Mouse (Mus musculus) kidney, adult 2 months (tissue): ENCODE results near the gene Efcab8. TPM values are rescaled to one million over a fixed set of nuclear protein-coding genes. Genes with fewer than 3 reads are reported as not detected.

ENCODE experiments used
- DNase-seq: peaks from one replicate; pipeline ENCODE4 v3.0.0; 2021
- H3K27ac ChIP-seq: fragments of 200-500 bp; 2 replicates; pipeline ENCODE4 v1.5.1; 2012; ENCODE audit warnings: low read depth, low read length, control low read depth, inconsistent platforms; ENCODE audit not compliant: insufficient read depth
- H3K27me3 ChIP-seq: fragments of 200-500 bp; replicated peaks from 2 replicates; pipeline ENCODE4 v1.6.1; 2012; ENCODE audit warnings: mild to moderate bottlenecking, moderate library complexity, low read length, inconsistent platforms; ENCODE audit not compliant: control insufficient read depth, insufficient read depth
- H3K36me3 ChIP-seq: fragments of 200-500 bp; 2 replicates; pipeline ENCODE4 v1.6.1; 2012; ENCODE audit warnings: mild to moderate bottlenecking, moderate library complexity, low read length, inconsistent platforms; ENCODE audit not compliant: control insufficient read depth, insufficient read depth
- H3K4me1 ChIP-seq: fragments of 200-500 bp; 2 replicates; pipeline ENCODE4 v1.6.1; 2011; ENCODE audit warnings: low read length; ENCODE audit not compliant: control insufficient read depth, insufficient read depth
- H3K4me3 ChIP-seq: fragments of 200-500 bp; 2 replicates; pipeline ENCODE4 v1.5.1; 2011; ENCODE audit warnings: mild to moderate bottlenecking, low read depth, low read length, control low read depth; ENCODE audit not compliant: insufficient read depth
- CTCF ChIP-seq: fragments of 200-500 bp; conservative IDR thresholded peaks from 2 replicates; pipeline ENCODE4 v1.5.1; 2011; ENCODE audit warnings: low read depth, mild to moderate bottlenecking, control low read depth, low read length, moderate library complexity, mixed read lengths; ENCODE audit not compliant: insufficient read depth, insufficient read length
- POLR2A ChIP-seq: fragments of 200-500 bp; IDR thresholded peaks from one replicate; pipeline ENCODE4 v1.6.1; 2011; ENCODE audit warnings: low read depth, low read length, control low read depth
- WGBS: fragments of 180-500 bp; shearing (Covaris S2); methylation state at CpG from one replicate; pipeline ENCODE4 v1.1.7; 2018; 5-methylcytosine and 5-hydroxymethylcytosine counted together
- polyA plus RNA-seq: library from polyadenylated mRNA; depleted of rRNA; stranded (reverse); fragments of >200 nt; gene quantifications from 2 replicates; pipeline ENCODE4 v1.2.3, GENCODE M21; 2012

The Efcab8 gene
- polyA plus RNA-seq, 1 experiment, result 0.20 TPM

DNA sequence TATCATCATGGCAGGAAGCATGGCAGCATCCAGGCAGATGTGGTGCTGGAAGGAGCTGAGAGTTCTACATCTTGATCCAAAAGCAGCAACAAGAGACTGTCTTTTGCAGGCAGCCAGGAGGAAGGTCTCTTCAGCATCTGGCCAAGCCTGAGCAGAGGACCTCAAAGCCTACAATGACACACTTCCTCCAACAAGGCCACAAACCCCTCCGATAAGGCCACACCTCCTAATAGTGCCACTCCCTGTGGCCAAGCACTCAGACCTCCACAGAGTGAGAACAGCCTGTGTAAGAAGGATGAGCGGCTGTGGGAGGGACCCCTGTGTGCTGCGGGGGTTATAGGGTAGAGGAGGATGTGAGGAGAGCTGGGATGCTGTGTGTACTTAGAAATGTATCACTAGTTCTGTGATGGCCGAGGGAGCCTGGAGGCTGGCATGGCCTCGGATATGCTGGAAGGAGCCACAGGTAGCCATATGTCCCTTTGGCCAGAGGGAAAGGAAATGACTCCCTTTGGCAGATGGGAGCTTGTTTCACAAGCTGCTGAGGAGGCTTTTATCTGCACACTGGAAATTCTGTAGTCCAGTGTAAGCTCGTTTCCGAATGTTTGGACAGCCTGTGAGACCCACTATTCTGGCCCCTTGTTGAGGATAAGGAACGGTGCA lies 47.6 kb downstream of the Efcab8 start:
- TF ChIP-seq CTCF (no peak), POLR2A (no peak)
- Histone ChIP-seq H3K4me1 (no peaks in the 10 kb centered on the region), H3K4me3 (no peak overlapping the region), H3K27ac (no peak overlapping the region), H3K27me3 (no peaks in the 10 kb centered on the region), H3K36me3 (no peaks in the 10 kb centered on the region)
- WGBS, result 65% methylated on average over 8 of the region's 8 CpGs
- DNase-seq, result no peak

- no peak for DNase-seq
- H3K27ac ChIP-seq, result no peak overlapping the region
- TF ChIP-seq CTCF (no peak), POLR2A (no peak)
- H3K27me3 ChIP-seq, result no peaks in the 10 kb centered on the region
- H3K4me1 ChIP-seq, result no peaks in the 10 kb centered on the region
- no peaks in the 10 kb centered on the region for H3K36me3 ChIP-seq
- WGBS, result 78% methylated on average over 7 of the region's 7 CpGs
- H3K4me3 ChIP-seq, result no peak overlapping the region
Observed at GRCm38 (mm10) chr2:153828704-153829103, 49.0 kb downstream of the Efcab8 start.

GRCm38 (mm10) chr2:153833291-153833690 lies 53.6 kb downstream of the Efcab8 start:
- no peaks in the 10 kb centered on the region for H3K27me3 ChIP-seq
- no peak overlapping the region for H3K4me3 ChIP-seq
- no peak overlapping the region for H3K27ac ChIP-seq
- no peaks in the 10 kb centered on the region for H3K4me1 ChIP-seq
- TF ChIP-seq CTCF (no peak), POLR2A (no peak)
- no peak for DNase-seq
- H3K36me3 ChIP-seq, result no peaks in the 10 kb centered on the region
- 86% methylated on average over 8 of the region's 8 CpGs for WGBS

DNA sequence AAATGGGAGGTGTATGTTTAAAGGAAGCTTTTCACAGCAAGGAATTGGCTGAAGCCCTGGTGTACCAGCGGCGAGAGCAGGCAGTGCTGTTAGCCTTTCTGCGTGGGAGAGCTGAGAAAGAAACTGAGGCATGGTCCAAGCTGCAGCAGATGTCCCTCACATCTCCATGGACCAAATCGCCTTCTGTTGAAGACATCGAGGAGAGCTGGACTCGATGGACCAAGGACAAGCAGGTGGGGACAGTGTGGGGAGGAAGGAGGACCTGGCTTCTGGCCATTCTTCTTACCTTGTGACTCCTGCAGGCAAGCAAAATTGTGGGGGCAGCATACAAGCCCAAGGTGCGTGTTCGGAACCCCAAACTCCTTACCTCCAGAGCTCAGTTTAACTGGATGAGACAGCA lies 63.1 kb downstream of the Efcab8 start:
- Histone ChIP-seq H3K4me3 (no peak overlapping the region), H3K36me3 (no peaks in the 10 kb centered on the region), H3K4me1 (no peaks in the 10 kb centered on the region), H3K27me3 (no peaks in the 10 kb centered on the region), H3K27ac (no peak overlapping the region)
- no peak for DNase-seq
- 75% methylated on average over 8 of the region's 8 CpGs for WGBS
- TF ChIP-seq POLR2A (no peak), CTCF (no peak)

DNA sequence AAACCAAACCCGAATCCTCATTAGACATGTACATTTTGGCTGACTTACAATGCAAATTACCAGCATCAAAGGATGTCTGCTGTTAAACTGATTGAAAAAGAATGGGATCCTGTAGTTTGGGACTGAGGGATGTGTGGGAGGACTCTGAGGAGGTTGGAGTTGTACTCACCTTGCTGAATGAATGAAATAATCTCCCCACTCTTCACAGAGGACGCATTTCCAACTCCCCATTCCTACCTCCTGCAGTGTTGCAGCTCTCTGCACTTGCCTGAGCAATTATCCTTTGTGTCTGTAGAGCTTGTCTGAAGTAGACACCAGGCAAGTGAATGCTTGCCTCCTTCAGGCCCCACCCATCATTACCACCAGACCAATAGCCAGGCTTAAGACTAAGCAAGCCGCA lies 68.7 kb downstream of the Efcab8 start:
- no peaks in the 10 kb centered on the region for H3K27me3 ChIP-seq
- no peaks in the 10 kb centered on the region for H3K36me3 ChIP-seq
- no peaks in the 10 kb centered on the region for H3K4me1 ChIP-seq
- no peak for TF ChIP-seq CTCF
- no peak for TF ChIP-seq POLR2A
- 57% methylated on average over 3 of the region's 3 CpGs for WGBS
- no peak overlapping the region for H3K27ac ChIP-seq
- no peak for DNase-seq
- no peak overlapping the region for H3K4me3 ChIP-seq

GRCm38 (mm10) chr2:153850351-153851029 lies 70.8 kb downstream of the Efcab8 start:
- WGBS, result 90% methylated on average over 6 of the region's 6 CpGs
- TF ChIP-seq POLR2A, result no peak
- TF ChIP-seq CTCF, result peak; percentile 59
- H3K4me1 ChIP-seq, result no peaks in the 10 kb centered on the region
- H3K27me3 ChIP-seq, result no peaks in the 10 kb centered on the region
- H3K27ac ChIP-seq, result no peak overlapping the region
- no peak overlapping the region for H3K4me3 ChIP-seq
- no peaks in the 10 kb centered on the region for H3K36me3 ChIP-seq
- no peak for DNase-seq

GRCm38 (mm10) chr2:153851030-153851360 lies 71.3 kb downstream of the Efcab8 start:
- Histone ChIP-seq H3K27ac (no peak overlapping the region), H3K4me3 (no peak overlapping the region), H3K36me3 (no peaks in the 10 kb centered on the region), H3K4me1 (no peaks in the 10 kb centered on the region), H3K27me3 (no peaks in the 10 kb centered on the region)
- no peak for TF ChIP-seq POLR2A
- peak; percentile 58 for TF ChIP-seq CTCF
- 26% methylated on average over 4 of the region's 4 CpGs for WGBS
- DNase-seq, result peak; percentile 58
